Mouse (Mus musculus) ES-E14 (cell line): ENCODE measurements at regions not wholly inside any gene's neighbourhood (a gene's known extent, or its start where the extent isn't known, plus 50 kb on each side); places are given as distances from the start of the nearest gene placed in this dataset.

Source experiments
- CHD2 ChIP-seq: IDR thresholded peaks from 2 replicates; pipeline ENCODE4 v1.6.1; 2014; ENCODE audit warnings: mild to moderate bottlenecking, low read depth, low read length, inconsistent platforms
- HCFC1 ChIP-seq: IDR thresholded peaks from 2 replicates; pipeline ENCODE4 v1.6.1; 2012; ENCODE audit warnings: low read length, inconsistent platforms, borderline replicate concordance; ENCODE audit not compliant: insufficient read depth
- MAFK ChIP-seq: IDR thresholded peaks from 2 replicates; pipeline ENCODE4 v1.6.1; 2014; ENCODE audit warnings: mild to moderate bottlenecking, low read depth, low read length, inconsistent platforms; ENCODE audit not compliant: insufficient read depth
- ZC3H11A ChIP-seq: IDR thresholded peaks from 2 replicates; pipeline ENCODE4 v1.6.1; 2012; ENCODE audit warnings: low read depth, mild to moderate bottlenecking, inconsistent platforms, low read length, borderline replicate concordance
- ZNF384 ChIP-seq: IDR thresholded peaks from 2 replicates; pipeline ENCODE4 v1.6.1; 2012; ENCODE audit warnings: low read depth, low read length, inconsistent platforms

DNA sequence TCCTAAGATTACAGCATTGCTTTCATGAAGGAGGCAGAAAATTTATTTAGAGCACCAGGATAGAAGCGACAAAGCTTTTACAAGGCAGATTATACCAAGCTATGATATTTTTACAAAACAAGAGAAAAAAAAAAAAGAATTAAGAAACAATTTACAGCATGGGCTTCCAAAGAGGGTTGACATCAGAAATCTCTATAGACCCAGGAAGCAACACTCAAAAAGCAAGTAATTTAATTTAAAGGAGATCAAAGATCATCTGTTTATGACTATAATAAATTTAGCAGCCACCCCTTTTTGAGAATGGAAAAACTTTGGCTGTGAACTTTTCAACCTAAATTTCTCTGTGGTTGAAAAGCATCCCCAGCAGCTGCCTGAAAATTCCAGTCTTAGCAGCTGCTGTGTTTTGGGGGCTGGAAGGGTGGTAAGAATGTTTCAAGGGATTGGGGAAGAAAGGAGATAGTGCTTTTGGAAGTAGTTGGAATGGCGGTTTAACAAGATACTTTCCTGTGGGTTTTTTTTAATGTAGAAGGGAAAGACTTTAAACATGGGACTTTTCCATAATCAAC, 1621.0 kb upstream of the Flrt2 start:
- no peak for TF ChIP-seq MAFK
- TF ChIP-seq CHD2: no peak
- no peak for TF ChIP-seq HCFC1
- no peak for TF ChIP-seq ZC3H11A
- TF ChIP-seq ZNF384: no peak
